Mouse (Mus musculus) liver, embryonic 14.5 days (tissue): ENCODE measurements at regions not wholly inside any gene's neighbourhood (a gene's known extent, or its start where the extent isn't known, plus 50 kb on each side); places are given as distances from the start of the nearest gene placed in this dataset.

Experiments used
- CTCF ChIP-seq: IDR thresholded peaks from 2 replicates; pipeline ENCODE4 v1.5.1; 2016; ENCODE audit warnings: antibody characterized with exemption, low read depth, control low read depth
- EP300 ChIP-seq: IDR thresholded peaks from 2 replicates; pipeline ENCODE4 v1.6.1; 2016; ENCODE audit warnings: antibody characterized with exemption, low read depth

DNA sequence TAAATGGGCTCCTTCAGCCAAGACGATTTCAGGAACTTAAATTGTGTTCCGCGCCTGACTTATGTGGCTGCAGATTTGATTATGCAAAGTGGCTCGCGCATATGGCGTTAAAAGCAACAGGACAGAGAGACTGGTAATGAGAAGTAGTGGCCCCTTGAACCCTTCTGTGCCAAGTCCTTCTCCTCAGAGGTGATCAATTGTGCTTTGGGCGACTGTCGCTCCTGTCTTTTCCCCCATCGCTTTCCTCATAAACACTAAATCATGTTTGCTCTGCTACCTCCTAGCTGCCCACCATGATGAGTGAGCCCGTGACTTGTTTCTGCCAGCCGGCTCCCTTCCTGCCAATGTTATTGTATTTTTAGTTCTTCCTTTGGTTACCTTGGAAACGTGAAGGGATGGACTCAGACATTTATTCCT lies 360.2 kb downstream of the Matn1 start:
- TF ChIP-seq CTCF, result no peak
- TF ChIP-seq EP300, result no peak
